Mouse (Mus musculus) CH12.LX (cell line): ENCODE measurements around the gene Clec2l. TPM values are rescaled to one million over a fixed set of nuclear protein-coding genes. Genes with fewer than 3 reads are reported as not detected.

ENCODE experiments used
- DNase-seq: peaks from one replicate; pipeline ENCODE4 v3.0.0-alpha.2; 2013; ENCODE audit errors: extremely low read depth
- H3K27ac ChIP-seq: 2 replicates; pipeline ENCODE4 v1.5.1; 2012; ENCODE audit warnings: low read depth, mild to moderate bottlenecking, control low read depth, moderate library complexity; ENCODE audit not compliant: insufficient read depth
- H3K27me3 ChIP-seq: replicated peaks from 2 replicates; pipeline ENCODE3; 2012; ENCODE audit warnings: inconsistent platforms
- H3K36me3 ChIP-seq, 2 experiments: replicated peaks in 1 of 2; 2 replicates each; pipeline versions ENCODE3 to v1.6.1; 2012; ENCODE audit warnings: inconsistent platforms in 1 of 2, low read length in 1 of 2, mild to moderate bottlenecking in 1 of 2, mixed read lengths in 1 of 2, moderate library complexity in 1 of 2; ENCODE audit not compliant: control insufficient read depth in 1 of 2, insufficient read depth in 1 of 2
- H3K4me1 ChIP-seq, 2 experiments: 2 replicates each; pipeline ENCODE4 v1.6.1; 2012; ENCODE audit warnings: inconsistent platforms in 1 of 2, moderate library complexity in 1 of 2; ENCODE audit not compliant: insufficient read depth in 2 of 2, control insufficient read depth in 1 of 2
- H3K4me2 ChIP-seq: 2 replicates; pipeline ENCODE4 v1.6.1; 2012; ENCODE audit warnings: low read depth, mild to moderate bottlenecking, control low read depth; ENCODE audit not compliant: poor library complexity, insufficient read depth, severe bottlenecking
- H3K4me3 ChIP-seq, 3 experiments: fragments of 150-350 bp in 1 of 3; sonication (generic) in 1 of 3; replicated peaks in 1 of 3; 2 replicates each; pipeline versions ENCODE3 to v1.5.1; 2011 to 2012; ENCODE audit warnings: low read depth in 2 of 3, low read length in 2 of 3, mild to moderate bottlenecking in 2 of 3, moderate library complexity in 2 of 3, control low read depth in 1 of 3, improper control_type of control experiment in 1 of 3, inconsistent platforms in 1 of 3, mixed read lengths in 1 of 3; ENCODE audit not compliant: poor library complexity in 1 of 3
- H3K79me2 ChIP-seq: replicated peaks from 2 replicates; pipeline ENCODE4 v1.6.1; 2012; ENCODE audit warnings: mild to moderate bottlenecking, moderate library complexity; ENCODE audit not compliant: control insufficient read depth, poor library complexity, insufficient read depth, severe bottlenecking; ENCODE audit errors: extremely low read depth
- H3K9ac ChIP-seq: 2 replicates; pipeline ENCODE4 v1.6.1; 2012; ENCODE audit warnings: low read depth, mild to moderate bottlenecking, control low read depth, moderate library complexity; ENCODE audit not compliant: insufficient read depth
- H3K9me3 ChIP-seq: replicated peaks from 2 replicates; pipeline ENCODE3; 2012; ENCODE audit warnings: low read length, inconsistent platforms, mixed read lengths
- CHD2 ChIP-seq: IDR thresholded peaks from 2 replicates; pipeline ENCODE4 v1.6.1; 2011; ENCODE audit warnings: low read length, improper control_type of control experiment
- CTCF ChIP-seq, 2 experiments: IDR thresholded peaks in 1 of 2; conservative IDR thresholded peaks in 1 of 2; 2 replicates each; pipeline ENCODE4 v1.5.1; 2011 to 2012; ENCODE audit warnings: low read depth in 2 of 2, low read length in 2 of 2, improper control_type of control experiment in 1 of 2, inconsistent platforms in 1 of 2, mild to moderate bottlenecking in 1 of 2, moderate library complexity in 1 of 2
- E2F4 ChIP-seq: IDR thresholded peaks from 2 replicates; pipeline ENCODE4 v1.6.1; 2011; ENCODE audit warnings: low read depth, low read length, improper control_type of control experiment; ENCODE audit not compliant: insufficient replicate concordance
- ELF1 ChIP-seq: IDR thresholded peaks from 2 replicates; pipeline ENCODE4 v1.6.1; 2014; ENCODE audit warnings: low read depth, mild to moderate bottlenecking, inconsistent platforms, low read length, improper control_type of control experiment
- EP300 ChIP-seq: IDR thresholded peaks from 2 replicates; pipeline ENCODE4 v1.6.1; 2011; ENCODE audit warnings: low read length, improper control_type of control experiment
- ETS1 ChIP-seq: conservative IDR thresholded peaks from 2 replicates; pipeline ENCODE4 v1.6.1; 2012; ENCODE audit warnings: low read depth, mild to moderate bottlenecking, inconsistent platforms, low read length, improper control_type of control experiment, moderate library complexity
- GABPA ChIP-seq: IDR thresholded peaks from 2 replicates; pipeline ENCODE4 v1.6.1; 2012; ENCODE audit warnings: low read depth, low read length, improper control_type of control experiment, inconsistent platforms; ENCODE audit not compliant: insufficient replicate concordance
- HCFC1 ChIP-seq: IDR thresholded peaks from 2 replicates; pipeline ENCODE4 v1.6.1; 2012; ENCODE audit warnings: low read depth, mild to moderate bottlenecking, inconsistent platforms, low read length, improper control_type of control experiment
- JUN ChIP-seq: IDR thresholded peaks from 2 replicates; pipeline ENCODE4 v1.6.1; 2011; ENCODE audit warnings: low read depth, mild to moderate bottlenecking, low read length, improper control_type of control experiment, moderate library complexity; ENCODE audit not compliant: insufficient read depth
- JUND ChIP-seq: conservative IDR thresholded peaks from 2 replicates; pipeline ENCODE4 v1.6.1; 2011; ENCODE audit warnings: low read depth, low read length, improper control_type of control experiment
- MAFK ChIP-seq: IDR thresholded peaks from 2 replicates; pipeline ENCODE4 v1.6.1; 2011; ENCODE audit warnings: low read length, improper control_type of control experiment; ENCODE audit not compliant: insufficient replicate concordance
- MAZ ChIP-seq: IDR thresholded peaks from 2 replicates; pipeline ENCODE4 v1.6.1; 2012; ENCODE audit warnings: low read depth, mild to moderate bottlenecking, inconsistent platforms, low read length, improper control_type of control experiment, moderate library complexity
- MEF2A ChIP-seq: IDR thresholded peaks from 2 replicates; pipeline ENCODE4 v1.6.1; 2014; ENCODE audit warnings: low read depth, mild to moderate bottlenecking, inconsistent platforms, low read length, improper control_type of control experiment, borderline replicate concordance
- MXI1 ChIP-seq: IDR thresholded peaks from 2 replicates; pipeline ENCODE4 v1.6.1; 2011; ENCODE audit warnings: mild to moderate bottlenecking, low read depth, low read length, improper control_type of control experiment
- MYC ChIP-seq: IDR thresholded peaks from 2 replicates; pipeline ENCODE4 v1.6.1; 2011; ENCODE audit warnings: low read depth, mild to moderate bottlenecking, improper control_type of control experiment, low read length
- NELFE ChIP-seq: IDR thresholded peaks from 2 replicates; pipeline ENCODE4 v1.6.1; 2011; ENCODE audit warnings: low read depth, low read length, improper control_type of control experiment
- NRF1 ChIP-seq: IDR thresholded peaks from 2 replicates; pipeline ENCODE4 v1.6.1; 2014; ENCODE audit warnings: low read depth, mild to moderate bottlenecking, inconsistent platforms, low read length, improper control_type of control experiment, moderate library complexity
- PAX5 ChIP-seq: IDR thresholded peaks from 2 replicates; pipeline ENCODE4 v1.6.1; 2012; ENCODE audit warnings: low read length, inconsistent platforms, mixed read lengths
- POLR2A ChIP-seq: IDR thresholded peaks from 2 replicates; pipeline ENCODE4 v1.6.1; 2011; ENCODE audit warnings: low read depth, mild to moderate bottlenecking, improper control_type of control experiment, low read length
- RCOR1 ChIP-seq: conservative IDR thresholded peaks from 2 replicates; pipeline ENCODE4 v1.6.1; 2012; ENCODE audit warnings: low read depth, mild to moderate bottlenecking, inconsistent platforms, low read length, improper control_type of control experiment
- SIN3A ChIP-seq: IDR thresholded peaks from 2 replicates; pipeline ENCODE4 v1.6.1; 2012; ENCODE audit warnings: low read length, improper control_type of control experiment, inconsistent platforms
- SMC3 ChIP-seq: IDR thresholded peaks from 2 replicates; pipeline ENCODE4 v1.6.1; 2011; ENCODE audit warnings: low read depth, low read length, improper control_type of control experiment
- TBP ChIP-seq: conservative IDR thresholded peaks from 2 replicates; pipeline ENCODE4 v1.6.1; 2011; ENCODE audit warnings: low read depth, low read length, improper control_type of control experiment
- TCF12 ChIP-seq: IDR thresholded peaks from 2 replicates; pipeline ENCODE4 v1.6.1; 2014; ENCODE audit warnings: low read depth, mild to moderate bottlenecking, inconsistent platforms, low read length, improper control_type of control experiment
- USF1 ChIP-seq: IDR thresholded peaks from 2 replicates; pipeline ENCODE4 v1.6.1; 2014; ENCODE audit warnings: low read depth, mild to moderate bottlenecking, inconsistent platforms, low read length, improper control_type of control experiment
- USF2 ChIP-seq: conservative IDR thresholded peaks from 2 replicates; pipeline ENCODE4 v1.6.1; 2011; ENCODE audit warnings: low read depth, low read length, improper control_type of control experiment
- ZC3H11A ChIP-seq: IDR thresholded peaks from 2 replicates; pipeline ENCODE4 v1.6.1; 2012; ENCODE audit warnings: low read depth, mild to moderate bottlenecking, inconsistent platforms, low read length, improper control_type of control experiment
- ZKSCAN1 ChIP-seq: IDR thresholded peaks from 2 replicates; pipeline ENCODE4 v1.6.1; 2012; ENCODE audit warnings: low read depth, inconsistent platforms, low read length, improper control_type of control experiment, borderline replicate concordance
- ZMIZ1 ChIP-seq: IDR thresholded peaks from 2 replicates; pipeline ENCODE4 v1.6.1; 2012; ENCODE audit warnings: low read depth, mild to moderate bottlenecking, inconsistent platforms, low read length, improper control_type of control experiment
- ZNF384 ChIP-seq: IDR thresholded peaks from 2 replicates; pipeline ENCODE4 v1.6.1; 2012; ENCODE audit warnings: low read depth, low read length, improper control_type of control experiment, inconsistent platforms
- dilution Hi-C: fragments of 300-500 bp; cut with MboI; formaldehyde crosslinking; loops from 2 replicates; pipeline ENCODE4 v1.14.3; 2020; ENCODE audit warnings: low sequenced_read_pairs; ENCODE audit not compliant: extremely low pct_unique_long_range_greater_than_20kb, extremely low pct_ligation_motif_present
- in situ Hi-C: fragments of 300-500 bp; cut with MboI; formaldehyde crosslinking; loops from 3 replicates; pipeline ENCODE4 v1.14.3; 2019; ENCODE audit warnings: low sequenced_read_pairs, low pct_ligation_motif_present, low pct_unique_long_range_greater_than_20kb, mixed read lengths
- polyA plus RNA-seq: library from polyadenylated mRNA; unstranded; fragments of >175 nt; gene quantifications from 2 replicates; pipeline ENCODE4 v1.2.1, GENCODE M21; 2012; ENCODE audit warnings: low read depth; ENCODE audit not compliant: insufficient read length
- total RNA-seq, 2 experiments: library from RNA; depleted of rRNA; stranded (reverse); fragments of 300-350 nt in 1 of 2; fragments of >200 nt in 1 of 2; gene quantifications; 2 replicates each; pipeline ENCODE4 v1.2.3; 2012 to 2014

Gene Clec2l
- total RNA-seq (2012; rRNA removed) (0.17 TPM in 2 replicates), total RNA-seq (2014; rRNA removed) (0.26 and 0.27 TPM in 2 replicates), polyA plus RNA-seq (0.21 and 0.57 TPM in 2 replicates)

- Histone ChIP-seq H3K4me1 (peaks cover 5 to 6% of the 10 kb centered on the region in 2 experiments; a peak in 3 of 4 replicates), H3K9ac (no peak within 1 kb of the TSS), H3K79me2 (no peaks in the 10 kb centered on the region), H3K4me3 (peak within 1 kb of the TSS in 2 of 3 experiments; percentile 25 to 29), H3K36me3 (no peaks in the 10 kb centered on the region), H3K4me2 (peak within 1 kb of the TSS; percentile 54), H3K27ac (no peak within 1 kb of the TSS), H3K27me3 (peaks cover 44% of the 10 kb centered on the region), H3K9me3 (no peaks in the 10 kb centered on the region)
- DNase-seq = no peak
- in situ Hi-C loops (no loop called here), dilution Hi-C loops (no loop called here)
- TF ChIP-seq TCF12 = no peak
- TF ChIP-seq NELFE = no peak
- TF ChIP-seq SMC3 = no peak
- TF ChIP-seq MAFK = no peak
- TF ChIP-seq MAZ = no peak
- TF ChIP-seq MYC = no peak
- no peak for TF ChIP-seq NRF1
- TF ChIP-seq JUND = no peak
- no peak for TF ChIP-seq CHD2
- TF ChIP-seq ZC3H11A = no peak
- no peak for TF ChIP-seq E2F4
- no peak for TF ChIP-seq USF2
- no peak for TF ChIP-seq ZNF384
- TF ChIP-seq MEF2A = no peak
- no peak for TF ChIP-seq RCOR1
- TF ChIP-seq ZMIZ1 = no peak
- TF ChIP-seq ETS1 = no peak
- TF ChIP-seq USF1 = no peak
- TF ChIP-seq ELF1 = no peak
Measured at GRCm38 (mm10) chr6:38662714-38663615, at the start of gene Clec2l. Clec2l (plus strand) TSS chr6:38663069.

DNA sequence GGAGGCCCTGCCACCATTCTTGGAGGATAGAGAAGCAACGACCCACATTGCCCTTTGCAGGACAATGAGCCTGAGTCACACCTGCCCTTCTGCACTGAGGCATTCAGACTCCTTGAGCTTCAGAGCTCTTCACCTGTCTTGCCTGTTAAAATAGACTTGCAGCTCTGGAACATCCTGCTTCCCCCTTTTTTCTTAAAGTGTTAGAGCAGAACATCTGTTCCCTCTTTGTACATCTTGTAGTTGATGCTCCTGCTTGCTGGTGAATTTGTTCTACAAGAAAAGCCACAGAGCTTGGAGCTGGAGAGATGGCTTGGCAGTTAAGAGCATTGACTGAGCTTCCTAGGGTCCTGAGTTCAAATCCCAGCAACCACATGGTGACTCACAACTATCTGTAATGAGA, 40.5 kb upstream of the Clec2l start:
- dilution Hi-C loops (no loop called here), in situ Hi-C loops (no loop called here)
- Histone ChIP-seq H3K4me2 (no peak overlapping the region), H3K9me3 (peaks cover 8% of the 10 kb centered on the region), H3K4me3 (no peak overlapping the region), H3K79me2 (no peaks in the 10 kb centered on the region), H3K9ac (no peak overlapping the region), H3K27ac (no peak overlapping the region), H3K36me3 (peaks cover 24 to 55% of the 10 kb centered on the region in 2 experiments), H3K27me3 (no peaks in the 10 kb centered on the region), H3K4me1 (peaks cover 0 to 16% of the 10 kb centered on the region in 2 experiments; a peak in 1 of 4 replicates)
- DNase-seq = no peak
- TF ChIP-seq MAFK (no peak), NELFE (no peak), JUN (no peak), USF2 (no peak), TBP (no peak), PAX5 (no peak), SIN3A (no peak), MYC (no peak), RCOR1 (no peak), CTCF (conservative IDR thresholded peaks at IDR 0.05 in 1 of 2, IDR thresholded peaks at IDR 0.05 in 1 of 2; ENCODE audit: low read depth in 2 of 2, low read length in 2 of 2) (no peak), MEF2A (no peak), HCFC1 (no peak), MAZ (no peak), ZKSCAN1 (no peak), E2F4 (no peak), MXI1 (no peak), POLR2A (no peak), EP300 (no peak), GABPA (no peak)
